Mouse (Mus musculus) embryonic facial prominence, embryonic 12.5 days (tissue): ENCODE measurements at regions not wholly inside any gene's neighbourhood (a gene's known extent, or its start where the extent isn't known, plus 50 kb on each side); places are given as distances from the start of the nearest gene placed in this dataset.
"Not testable (repeated sequence)": the region's sequence is repeated elsewhere in the genome, so short reads cannot be mapped to it uniquely, and the experiment has no call there.

Experiments
- ATAC-seq: fragments of 200-750 bp; cut with Nextera tagmentation; 2 replicates; pipeline ENCODE4 v1.8.0; 2017; ENCODE audit not compliant: insufficient number of reproducible peaks, insufficient read depth, low FRiP score, low TSS enrichment
- H3K27ac ChIP-seq: fragments of 300-500 bp; sonication (generic); 2 replicates; pipeline ENCODE4 v1.5.1; 2016; ENCODE audit warnings: mild to moderate bottlenecking
- H3K27me3 ChIP-seq: fragments of 300-500 bp; sonication (generic); 2 replicates; pipeline ENCODE4 v1.6.1; 2016; ENCODE audit warnings: mild to moderate bottlenecking, moderate library complexity
- H3K36me3 ChIP-seq: fragments of 300-500 bp; sonication (generic); 2 replicates; pipeline ENCODE4 v1.6.1; 2016; ENCODE audit warnings: mild to moderate bottlenecking
- H3K4me1 ChIP-seq: fragments of 300-500 bp; sonication (generic); 2 replicates; pipeline ENCODE4 v1.6.1; 2016
- H3K4me2 ChIP-seq: fragments of 300-500 bp; sonication (generic); replicated peaks from 2 replicates; pipeline ENCODE4 v1.6.1; 2016; ENCODE audit warnings: mild to moderate bottlenecking, moderate library complexity
- H3K4me3 ChIP-seq: fragments of 300-500 bp; sonication (generic); 2 replicates; pipeline ENCODE4 v1.5.1; 2016; ENCODE audit warnings: mild to moderate bottlenecking
- H3K9ac ChIP-seq: fragments of 300-500 bp; sonication (generic); 2 replicates; pipeline ENCODE4 v1.6.1; 2016; ENCODE audit warnings: mild to moderate bottlenecking, moderate library complexity
- H3K9me3 ChIP-seq: fragments of 300-500 bp; sonication (generic); 2 replicates; pipeline ENCODE4 v1.6.1; 2016; ENCODE audit warnings: mild to moderate bottlenecking, moderate library complexity
- WGBS: fragments of 180-500 bp; shearing (Covaris S2); methylation state at CpG from one replicate; pipeline ENCODE4 v1.1.7; 2016; 5-methylcytosine and 5-hydroxymethylcytosine counted together

DNA sequence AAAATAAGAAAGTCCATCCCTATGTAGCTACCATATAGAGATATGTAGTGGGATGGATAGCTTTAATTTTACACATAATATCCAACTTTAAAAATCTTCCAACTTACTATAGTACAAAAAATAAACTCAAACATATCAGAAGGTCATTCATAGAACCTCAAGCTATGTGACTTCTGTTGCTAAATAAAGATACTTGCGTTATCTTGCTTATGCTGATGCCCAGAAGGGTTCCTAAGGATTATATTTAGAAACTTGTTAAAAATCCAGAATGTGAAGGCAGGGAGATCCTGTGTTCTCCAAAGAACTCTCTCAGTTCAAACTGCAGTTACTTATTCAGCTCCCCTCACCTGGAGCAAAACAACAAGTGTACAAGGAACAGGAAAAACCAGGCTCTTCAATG, 177.9 kb upstream of the Pcsk5 start:
- Histone ChIP-seq H3K4me1 (no peaks in the 10 kb centered on the region), H3K4me2 (no peak overlapping the region), H3K36me3 (no peaks in the 10 kb centered on the region), H3K27me3 (no peaks in the 10 kb centered on the region), H3K9me3 (no peaks in the 10 kb centered on the region), H3K27ac (no peak overlapping the region), H3K9ac (no peak overlapping the region), H3K4me3 (no peak overlapping the region)
- WGBS = 74% methylated on average over 1 of the region's 1 CpGs
- no peak for ATAC-seq

- H3K4me3 ChIP-seq = no peak overlapping the region
- ATAC-seq = no peak
- 85% methylated on average over 7 of the region's 7 CpGs for WGBS
- no peak overlapping the region for H3K27ac ChIP-seq
- no peaks in the 10 kb centered on the region for H3K4me1 ChIP-seq
- H3K9ac ChIP-seq = no peak overlapping the region
- H3K4me2 ChIP-seq = no peak overlapping the region
- no peaks in the 10 kb centered on the region for H3K27me3 ChIP-seq
- no peaks in the 10 kb centered on the region for H3K9me3 ChIP-seq
- H3K36me3 ChIP-seq = no peaks in the 10 kb centered on the region
Measured at GRCm38 (mm10) chr19:18012029-18012428, 174.6 kb upstream of the Pcsk5 start.

- Histone ChIP-seq H3K4me2 (no peak overlapping the region), H3K4me3 (no peak overlapping the region), H3K9me3 (0 out of 2 replicates have a peak, but pooled peaks cover 4% of the 10 kb centered on the region), H3K27me3 (no peaks in the 10 kb centered on the region), H3K36me3 (no peaks in the 10 kb centered on the region), H3K9ac (no peak overlapping the region), H3K27ac (no peak overlapping the region), H3K4me1 (no peaks in the 10 kb centered on the region)
- no peak for ATAC-seq
- 88% methylated on average over 3 of the region's 3 CpGs for WGBS
Measured at GRCm38 (mm10) chr19:17997561-17997960, 160.1 kb upstream of the Pcsk5 start.

- Histone ChIP-seq H3K36me3 (no peaks in the 10 kb centered on the region), H3K27ac (no peak overlapping the region), H3K9me3 (no peaks in the 10 kb centered on the region), H3K4me1 (no peaks in the 10 kb centered on the region), H3K27me3 (no peaks in the 10 kb centered on the region), H3K9ac (no peak overlapping the region), H3K4me2 (no peak overlapping the region), H3K4me3 (no peak overlapping the region)
- 87% methylated on average over 1 of the region's 1 CpGs for WGBS
- no peak for ATAC-seq
Measured at GRCm38 (mm10) chr19:17983416-17983815, 146.0 kb upstream of the Pcsk5 start.

GRCm38 (mm10) chr19:17965566-17965965, 128.1 kb upstream of the Pcsk5 start:
- WGBS = 87% methylated on average over 1 of the region's 1 CpGs
- H3K9me3 ChIP-seq = no peaks in the 10 kb centered on the region
- no peaks in the 10 kb centered on the region for H3K4me1 ChIP-seq
- H3K27ac ChIP-seq = no peak overlapping the region
- no peak overlapping the region for H3K9ac ChIP-seq
- no peak overlapping the region for H3K4me2 ChIP-seq
- H3K4me3 ChIP-seq = no peak overlapping the region
- no peaks in the 10 kb centered on the region for H3K27me3 ChIP-seq
- H3K36me3 ChIP-seq = no peaks in the 10 kb centered on the region
- no peak for ATAC-seq

DNA sequence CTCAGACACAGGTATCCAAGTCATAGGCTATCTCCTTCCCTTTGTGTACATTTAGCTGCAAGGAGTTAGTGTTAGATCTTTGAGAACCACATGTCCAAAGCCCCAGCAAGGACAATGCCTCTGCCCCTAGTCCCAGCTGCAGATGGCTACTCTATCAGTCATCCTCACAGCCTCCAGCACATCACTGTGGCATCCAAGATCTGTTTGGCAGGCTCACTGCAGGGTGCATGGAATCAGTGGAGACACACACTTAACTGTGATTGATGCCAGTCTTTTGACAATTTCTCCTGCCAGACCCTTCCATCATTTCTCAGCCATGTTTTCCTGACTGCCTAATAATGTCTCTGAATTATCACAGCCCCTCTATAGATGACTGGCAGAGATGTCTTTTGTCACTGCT, 121.0 kb upstream of the Pcsk5 start:
- Histone ChIP-seq H3K4me3 (no peak overlapping the region), H3K4me1 (no peaks in the 10 kb centered on the region), H3K27ac (no peak overlapping the region), H3K36me3 (no peaks in the 10 kb centered on the region), H3K9me3 (no peaks in the 10 kb centered on the region), H3K27me3 (no peaks in the 10 kb centered on the region), H3K9ac (no peak overlapping the region), H3K4me2 (no peak overlapping the region)
- ATAC-seq = no peak

DNA sequence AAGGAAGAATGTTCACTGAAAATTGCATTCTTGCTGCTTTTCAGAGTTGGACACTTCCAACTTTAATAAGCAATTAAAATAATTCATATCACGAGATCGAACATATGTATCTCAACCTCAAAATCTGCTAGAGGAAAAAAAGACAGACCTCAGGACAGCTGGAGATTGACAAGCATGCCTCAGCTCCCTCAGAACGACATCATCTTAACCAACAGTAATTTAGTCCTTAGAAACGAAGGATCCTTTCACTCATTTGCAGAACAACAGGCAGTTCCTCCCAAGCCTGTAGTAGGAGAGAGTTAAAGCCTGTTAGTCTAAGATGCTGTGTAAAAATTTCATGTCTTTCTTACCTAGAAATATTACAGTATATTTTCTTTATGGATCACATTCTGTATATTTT, 95.2 kb upstream of the Pcsk5 start:
- Histone ChIP-seq H3K4me3 (no peak overlapping the region), H3K36me3 (no peaks in the 10 kb centered on the region), H3K4me1 (no peaks in the 10 kb centered on the region), H3K9ac (no peak overlapping the region), H3K27ac (no peak overlapping the region), H3K4me2 (no peak overlapping the region), H3K27me3 (no peaks in the 10 kb centered on the region), H3K9me3 (no peaks in the 10 kb centered on the region)
- WGBS = 69% methylated on average over 4 of the region's 4 CpGs
- ATAC-seq = no peak

DNA sequence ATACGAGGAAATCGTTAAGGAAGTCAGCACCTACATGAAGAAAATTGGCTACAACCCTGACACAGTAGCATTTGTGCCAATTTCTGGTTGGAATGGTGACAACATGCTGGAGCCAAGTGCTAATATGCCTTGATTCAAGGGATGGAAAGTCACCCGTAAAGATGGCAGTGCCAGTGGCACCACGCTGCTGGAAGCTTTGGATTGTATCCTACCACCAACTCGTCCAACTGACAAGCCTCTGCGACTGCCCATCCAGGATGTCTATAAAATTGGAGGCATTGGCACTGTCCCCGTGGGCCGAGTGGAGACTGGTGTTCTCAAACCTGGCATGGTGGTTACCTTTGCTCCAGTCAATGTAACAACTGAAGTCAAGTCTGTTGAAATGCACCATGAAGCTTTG, 89.7 kb upstream of the Pcsk5 start:
- H3K4me3 ChIP-seq, H3K4me1 ChIP-seq, H3K4me2 ChIP-seq, H3K9me3 ChIP-seq, ATAC-seq, H3K36me3 ChIP-seq, H3K9ac ChIP-seq, H3K27me3 ChIP-seq, H3K27ac ChIP-seq: not testable (repeated sequence)
- 93% methylated on average over 8 of the region's 8 CpGs for WGBS

DNA sequence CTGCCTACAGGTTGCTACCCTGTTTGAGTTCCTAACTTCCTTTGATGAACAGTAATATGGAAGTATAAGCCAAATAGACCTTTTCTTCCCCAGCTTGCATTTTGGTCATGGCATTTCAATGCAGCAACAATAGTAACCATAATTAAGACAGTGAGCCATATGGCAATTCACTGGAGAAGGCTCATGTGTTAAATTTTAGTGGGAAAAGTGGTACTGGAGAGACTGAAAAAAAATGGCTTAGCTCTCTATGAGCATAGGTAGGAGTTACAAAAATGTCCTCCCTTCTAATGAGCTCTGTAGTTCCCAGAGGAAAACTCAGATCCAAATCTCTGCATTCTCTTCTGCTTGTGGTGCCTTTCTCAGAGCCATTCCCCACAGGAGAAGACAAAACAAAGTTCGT, 70.1 kb upstream of the Pcsk5 start:
- Histone ChIP-seq H3K4me1 (no peaks in the 10 kb centered on the region), H3K4me3 (no peak overlapping the region), H3K36me3 (no peaks in the 10 kb centered on the region), H3K4me2 (no peak overlapping the region), H3K27me3 (no peaks in the 10 kb centered on the region), H3K27ac (no peak overlapping the region), H3K9me3 (0 out of 2 replicates have a peak, but pooled peaks cover 6% of the 10 kb centered on the region), H3K9ac (no peak overlapping the region)
- no peak for ATAC-seq
- WGBS = 84% methylated on average over 1 of the region's 1 CpGs

GRCm38 (mm10) chr19:17904120-17904519, 66.7 kb upstream of the Pcsk5 start:
- no peak overlapping the region for H3K4me3 ChIP-seq
- no peak for ATAC-seq

GRCm38 (mm10) chr19:17892615-17893014, 55.2 kb upstream of the Pcsk5 start:
- H3K27me3 ChIP-seq = no peaks in the 10 kb centered on the region
- H3K9ac ChIP-seq = no peak overlapping the region
- no peaks in the 10 kb centered on the region for H3K36me3 ChIP-seq
- H3K4me1 ChIP-seq = no peaks in the 10 kb centered on the region
- H3K27ac ChIP-seq = no peak overlapping the region
- H3K4me3 ChIP-seq = no peak overlapping the region
- H3K4me2 ChIP-seq = no peak overlapping the region
- H3K9me3 ChIP-seq = no peaks in the 10 kb centered on the region
- ATAC-seq = no peak

More at GRCm38 (mm10) chr19:17904120-17904519, 66.7 kb upstream of the Pcsk5 start:
- Histone ChIP-seq H3K4me1 (no peaks in the 10 kb centered on the region), H3K9ac (no peak overlapping the region), H3K27ac (no peak overlapping the region), H3K27me3 (no peaks in the 10 kb centered on the region), H3K4me2 (no peak overlapping the region), H3K9me3 (0 out of 2 replicates have a peak, but pooled peaks cover 2% of the 10 kb centered on the region), H3K36me3 (no peaks in the 10 kb centered on the region)
- 81% methylated on average over 3 of the region's 3 CpGs for WGBS
